Mouse (Mus musculus) intestine, embryonic 14.5 days (tissue): ENCODE results near the gene Trim45. TPM values are rescaled to one million over a fixed set of nuclear protein-coding genes. Genes with fewer than 3 reads are reported as not detected.

ENCODE experiments used
- ATAC-seq: fragments of 200-750 bp; cut with Nextera tagmentation; replicated peaks from 2 replicates; pipeline ENCODE4 v1.8.0; 2017; ENCODE audit warnings: low read depth, moderate number of reproducible peaks, moderate TSS enrichment, moderate library complexity; ENCODE audit not compliant: low FRiP score, low TSS enrichment
- DNase-seq: peaks from one replicate; pipeline ENCODE4 v3.0.0-alpha.2; 2018; ENCODE audit warnings: low spot score
- H3K27ac ChIP-seq: fragments of 300-500 bp; sonication (generic); 2 replicates; pipeline ENCODE4 v1.5.1; 2014; ENCODE audit warnings: low read depth, mild to moderate bottlenecking, control low read depth
- H3K27me3 ChIP-seq: fragments of 300-500 bp; sonication (generic); replicated peaks from 2 replicates; pipeline ENCODE4 v1.6.1; 2014; ENCODE audit warnings: low read length, control low read depth; ENCODE audit not compliant: control insufficient read depth, insufficient read depth
- H3K36me3 ChIP-seq: fragments of 300-500 bp; sonication (generic); 2 replicates; pipeline ENCODE4 v1.6.1; 2014; ENCODE audit warnings: low read length, control low read depth; ENCODE audit not compliant: control insufficient read depth, insufficient read depth
- H3K4me1 ChIP-seq: fragments of 300-500 bp; sonication (generic); replicated peaks from 2 replicates; pipeline ENCODE4 v1.6.1; 2014; ENCODE audit warnings: low read length, control low read depth, mixed read lengths; ENCODE audit not compliant: control insufficient read depth, insufficient read depth
- H3K4me2 ChIP-seq: fragments of 300-500 bp; sonication (generic); 2 replicates; pipeline ENCODE4 v1.6.1; 2014; ENCODE audit warnings: low read length
- H3K4me3 ChIP-seq: fragments of 300-500 bp; sonication (generic); 2 replicates; pipeline ENCODE4 v1.5.1; 2014; ENCODE audit warnings: low read depth, low read length, control low read depth, mixed read lengths
- H3K9ac ChIP-seq: fragments of 300-500 bp; sonication (generic); 2 replicates; pipeline ENCODE4 v1.6.1; 2014; ENCODE audit warnings: mild to moderate bottlenecking, low read length
- H3K9me3 ChIP-seq: fragments of 300-500 bp; sonication (generic); 2 replicates; pipeline ENCODE4 v1.6.1; 2016; ENCODE audit warnings: low read length, control low read depth; ENCODE audit not compliant: control insufficient read depth
- WGBS: fragments of 180-500 bp; shearing (Covaris S2); extraction: QIAGEN DNeasy Blood & Tissue Kit; methylation state at CpG from one replicate; pipeline ENCODE4 v1.1.7; 2014; 5-methylcytosine and 5-hydroxymethylcytosine counted together
- polyA plus RNA-seq: library from polyadenylated mRNA; unstranded; fragments of >200 nt; fragmentation: Nextera tagmentation; extraction: Ambion mirVana; gene quantifications from 2 replicates; pipeline ENCODE4 v1.2.1, GENCODE M21; 2014

Trim45 gene
- polyA plus RNA-seq, 1 experiment from 2014 or later = 4.5 TPM

GRCm38 (mm10) chr3:100973906-100974305, 51.9 kb downstream of the Trim45 start:
- no peak for DNase-seq
- H3K4me1 ChIP-seq = peaks cover 6% of the 10 kb centered on the region; the same call in 1 of the 2 replicates
- ATAC-seq = no peak
- no peaks in the 10 kb centered on the region for H3K27me3 ChIP-seq
- no peak overlapping the region for H3K4me3 ChIP-seq
- no peak overlapping the region for H3K27ac ChIP-seq
- no peaks in the 10 kb centered on the region for H3K9me3 ChIP-seq
- H3K9ac ChIP-seq = no peak overlapping the region
- WGBS = 0% methylated on average over 1 of the region's 1 CpGs
- H3K36me3 ChIP-seq = no peaks in the 10 kb centered on the region
- no peak overlapping the region for H3K4me2 ChIP-seq

- WGBS = 78% methylated on average over 8 of the region's 8 CpGs
- no peaks in the 10 kb centered on the region for H3K9me3 ChIP-seq
- no peak overlapping the region for H3K4me2 ChIP-seq
- H3K27ac ChIP-seq = no peak overlapping the region
- H3K27me3 ChIP-seq = no peaks in the 10 kb centered on the region
- ATAC-seq = no peak
- no peaks in the 10 kb centered on the region for H3K4me1 ChIP-seq
- H3K4me3 ChIP-seq = no peak overlapping the region
- DNase-seq = no peak
- no peaks in the 10 kb centered on the region for H3K36me3 ChIP-seq
- no peak overlapping the region for H3K9ac ChIP-seq
Measured at GRCm38 (mm10) chr3:100979290-100979689, 57.3 kb downstream of the Trim45 start.

Other genes with a start within 250 kb of the Trim45 start
- 79.1 and 97.2 TPM in 2 replicates for gene Man1a2, start 236.7 kb upstream of the Trim45 start, polyA plus RNA-seq
- gene Vtcn1, start 96.7 kb upstream of the Trim45 start, polyA plus RNA-seq = 0.31 and 0.32 TPM in 2 replicates
- 16.2 and 21.5 TPM in 2 replicates for gene Ttf2, start 47.5 kb downstream of the Trim45 start, polyA plus RNA-seq
- gene Cd101, start 107.4 kb downstream of the Trim45 start, polyA plus RNA-seq = 0.11 and 0.12 TPM in 2 replicates
- 8.4 and 8.8 TPM in 2 replicates for gene Ptgfrn, start 188.1 kb downstream of the Trim45 start, polyA plus RNA-seq